Mouse (Mus musculus) T-cell, adult 2 months (primary cell): Measurements from ENCODE around the gene Otp.

ENCODE experiments used
- DNase-seq: peaks from one replicate; pipeline ENCODE4 v3.0.0; 2022; ENCODE audit warnings: low spot score

Gene Otp

DNA sequence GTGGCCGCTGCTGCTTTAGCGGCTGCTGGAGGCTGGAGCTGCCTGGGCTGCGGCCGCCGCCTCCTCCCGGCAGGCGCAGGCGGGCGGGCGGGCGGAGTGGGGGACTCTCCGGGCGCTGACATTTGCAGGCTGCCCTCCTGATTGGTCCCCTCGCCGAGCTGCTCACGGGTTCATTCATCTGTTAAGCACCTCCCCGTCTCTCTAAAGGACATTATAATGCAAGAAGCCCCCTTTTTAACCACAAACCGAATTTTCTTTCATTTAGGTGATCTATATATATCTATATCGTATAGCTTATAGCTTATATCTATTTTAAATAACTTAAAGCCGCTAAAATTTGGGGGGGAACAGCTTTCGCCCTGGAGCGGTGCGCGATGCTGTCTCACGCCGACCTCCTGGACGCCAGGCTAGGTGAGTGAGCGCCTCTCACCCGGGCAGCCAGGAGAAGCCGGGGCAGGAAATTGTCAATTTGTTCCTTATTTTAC lies at the start of gene Otp:
TSS of gene Otp (plus strand) at position 207 of the 485 bp plus-strand sequence.
- DNase-seq = no peak

DNA sequence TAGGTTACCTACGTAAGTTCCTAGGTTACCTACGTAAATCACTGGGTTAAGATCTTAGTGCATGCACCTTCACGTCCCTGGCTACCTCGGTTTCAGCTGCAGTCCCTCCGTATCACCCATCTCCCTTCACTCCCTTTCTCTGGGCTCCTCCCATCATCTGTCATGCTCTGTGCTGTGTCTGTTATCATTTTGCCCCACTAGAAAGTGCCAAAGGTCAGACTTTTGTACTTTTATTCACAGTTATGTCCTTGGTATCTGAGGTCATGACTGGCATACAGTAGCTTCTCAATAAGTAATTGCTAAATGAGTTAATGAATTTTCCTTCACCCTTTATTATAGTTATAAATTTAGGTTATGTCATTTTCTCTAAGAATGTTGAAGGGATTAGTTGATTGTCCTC lies 49.0 kb upstream of the Otp start:
- DNase-seq = no peak

DNA sequence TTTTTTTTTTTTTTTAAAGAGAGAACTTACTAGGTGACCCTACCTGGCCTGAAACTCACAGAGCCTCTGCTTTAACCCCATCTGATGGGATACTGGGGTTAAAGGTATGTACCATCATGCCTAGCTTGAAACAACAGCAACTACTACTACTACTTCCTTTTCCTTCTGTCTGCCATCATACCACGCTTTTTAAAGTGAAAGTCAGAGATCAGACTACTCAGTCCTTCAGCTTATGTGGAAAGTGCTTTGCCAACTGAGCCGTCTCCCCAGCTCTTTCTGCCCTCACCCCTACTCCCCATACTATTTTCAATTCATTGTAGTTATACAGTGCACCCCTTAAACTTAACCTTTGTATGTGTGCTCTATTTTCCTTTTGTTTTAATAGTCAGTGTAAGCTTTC lies 48.4 kb upstream of the Otp start:
- no peak for DNase-seq

DNA sequence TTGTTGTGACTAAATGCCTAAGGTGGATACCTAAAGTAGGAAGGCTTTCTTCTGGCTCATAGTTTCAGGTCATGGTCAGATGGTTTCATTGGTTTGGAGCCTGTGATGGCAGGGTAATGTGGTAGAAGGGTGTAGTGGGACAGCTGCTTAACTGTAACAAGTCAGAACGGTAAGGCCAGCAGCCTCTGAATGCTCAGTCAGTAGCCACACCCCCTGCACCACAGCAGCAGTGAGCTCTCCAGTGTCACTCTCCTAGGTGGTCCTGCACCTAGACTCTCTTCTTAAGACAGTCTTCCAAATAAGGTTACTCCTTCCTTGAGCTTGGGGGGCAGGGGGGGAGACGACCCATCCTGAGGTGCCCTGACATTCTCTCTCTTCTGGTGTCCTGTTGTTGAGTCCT lies 47.6 kb upstream of the Otp start:
- no peak for DNase-seq

DNA sequence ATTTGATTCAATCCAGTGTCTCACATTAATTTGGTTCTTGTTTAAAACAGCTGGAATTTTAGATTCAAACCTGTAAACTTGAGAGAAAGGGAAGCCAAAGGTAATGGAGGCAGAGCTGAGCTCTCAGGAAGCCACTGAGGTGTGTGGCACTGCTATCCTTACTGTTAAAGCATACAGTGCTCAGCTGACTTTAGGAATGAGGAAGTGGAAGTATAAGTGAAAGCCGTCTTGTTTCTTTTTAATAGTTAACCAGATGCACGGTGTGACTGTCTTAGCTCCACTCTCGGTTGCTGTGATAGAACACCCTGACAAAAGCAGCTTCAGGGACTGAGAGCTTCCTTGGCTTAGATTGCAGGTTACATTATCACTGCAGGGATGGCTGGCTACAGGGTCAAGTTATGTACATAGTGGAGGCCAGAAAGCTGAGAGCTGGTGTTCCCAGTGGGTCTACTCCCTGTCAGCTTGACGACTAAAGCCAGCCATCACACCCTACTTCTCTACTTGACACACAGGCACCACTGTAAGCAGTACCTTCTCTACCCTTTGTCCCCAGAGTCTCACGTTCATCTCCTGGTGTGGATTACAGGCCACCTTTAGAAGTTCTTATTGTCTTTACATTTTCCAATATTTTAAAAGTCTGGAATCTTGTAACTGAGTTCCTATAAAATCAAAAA lies 37.2 kb upstream of the Otp start:
- no peak for DNase-seq

DNA sequence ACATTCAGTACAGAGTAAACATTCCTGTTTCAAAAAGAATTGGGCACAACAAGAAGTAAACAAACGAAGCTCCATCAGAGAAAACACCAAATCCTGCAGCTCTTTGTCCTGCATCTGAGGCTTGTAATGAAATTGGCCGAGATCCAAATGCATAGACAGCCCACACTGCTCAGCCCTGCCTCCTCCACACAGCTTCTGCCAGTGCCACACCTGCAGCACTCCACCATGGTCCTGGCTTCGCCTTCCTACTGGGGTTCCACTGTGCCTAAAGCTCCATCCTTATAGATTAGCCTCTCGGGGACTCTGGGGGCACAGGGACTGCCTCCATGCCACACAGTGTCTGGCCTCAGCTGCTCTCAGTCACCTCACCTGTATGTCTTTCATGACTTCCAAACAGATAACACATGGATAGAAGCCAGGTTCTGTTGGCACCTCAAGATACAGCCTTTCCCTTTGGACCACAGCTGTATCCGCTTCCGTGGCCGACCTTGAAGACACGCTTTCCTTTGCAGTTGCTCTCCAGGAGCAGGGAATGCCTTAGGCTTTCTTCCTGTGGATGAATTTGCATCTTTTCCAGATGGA lies 36.6 kb upstream of the Otp start:
- DNase-seq = no peak

DNA sequence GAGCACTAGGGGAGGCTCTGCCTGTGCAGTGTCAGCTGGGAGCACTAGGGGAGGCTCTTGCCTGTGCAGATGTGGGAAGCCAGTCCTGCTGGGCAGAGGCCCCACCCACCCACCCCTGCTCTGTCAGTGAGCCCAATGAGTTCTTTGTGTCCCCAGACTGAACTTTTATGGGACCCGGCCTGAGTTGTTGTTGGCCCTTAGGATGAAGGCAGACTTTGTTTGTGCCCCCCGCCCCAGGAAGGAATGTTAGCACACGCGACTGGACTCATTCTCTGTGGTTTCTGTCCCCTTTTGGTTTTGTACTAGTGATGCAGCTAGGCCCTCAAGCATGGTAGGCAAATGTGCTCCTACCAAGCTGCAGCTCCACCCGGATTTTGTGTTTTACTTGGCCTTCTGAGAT lies 32.2 kb upstream of the Otp start:
- DNase-seq = no peak

DNA sequence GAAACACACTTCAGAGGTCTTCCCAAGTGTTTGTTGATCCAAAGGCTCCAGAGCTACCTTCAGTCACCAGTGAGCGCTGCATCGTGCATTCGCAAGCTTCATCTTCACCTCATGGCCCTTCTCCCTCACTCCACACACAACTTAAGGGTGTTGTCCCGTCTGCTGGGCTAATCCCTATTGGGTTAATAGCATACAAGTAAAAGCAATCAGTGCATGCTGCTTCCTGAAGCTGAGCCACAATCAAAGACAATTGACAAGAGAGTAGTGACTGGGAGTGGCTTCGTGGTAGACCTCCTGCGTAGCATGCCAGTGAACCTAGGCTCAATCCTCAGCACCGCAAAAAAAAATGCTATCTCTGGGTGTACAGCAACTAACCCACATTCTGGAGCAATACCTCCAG lies 27.5 kb upstream of the Otp start:
- no peak for DNase-seq

DNA sequence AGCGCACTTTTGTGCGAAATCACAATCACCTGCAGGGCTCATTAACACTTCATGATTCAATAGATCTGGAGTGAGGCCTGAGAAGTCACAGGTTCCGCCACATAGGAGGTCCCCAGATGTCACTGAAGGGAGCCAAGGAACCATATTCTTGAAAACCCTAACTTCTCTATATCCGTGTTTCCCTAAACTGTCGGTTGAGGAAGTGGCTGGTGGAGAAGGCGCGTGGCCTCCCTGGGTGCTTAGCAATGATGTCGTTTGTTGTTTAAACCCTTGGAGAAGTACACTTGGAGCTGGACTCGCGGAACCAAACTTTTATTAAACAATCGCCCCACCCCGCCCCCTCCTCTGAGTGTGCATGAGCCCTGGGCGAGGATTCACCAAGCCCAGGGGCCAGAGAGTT lies 26.1 kb upstream of the Otp start:
- DNase-seq = no peak

DNA sequence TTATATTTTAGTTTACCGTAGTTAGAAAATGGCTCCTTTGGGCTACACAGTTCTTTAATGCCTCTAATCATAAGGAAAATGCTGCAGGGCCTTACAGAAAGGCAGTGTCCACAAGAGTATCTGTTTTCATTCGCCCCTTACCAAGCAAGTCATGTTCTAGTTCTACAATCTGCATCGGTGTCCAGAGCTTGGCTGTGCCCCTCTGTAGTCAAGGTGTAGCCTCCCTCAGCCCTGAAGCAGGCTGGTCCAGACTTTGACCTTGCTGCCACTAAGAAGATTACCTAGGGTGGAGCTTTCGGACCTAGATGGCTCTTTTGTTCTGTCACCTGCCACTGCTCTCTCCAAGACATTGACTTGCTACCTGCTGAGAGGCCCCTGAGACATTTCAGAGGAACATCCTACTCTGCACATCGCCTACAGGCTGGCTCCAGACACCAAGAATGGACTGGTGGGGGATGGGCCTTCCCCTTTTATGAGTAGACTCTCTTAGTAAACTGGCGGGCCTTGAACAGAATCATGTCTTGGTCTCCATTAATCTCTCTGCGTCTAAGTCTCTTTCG lies 17.3 kb upstream of the Otp start:
- DNase-seq = no peak

DNA sequence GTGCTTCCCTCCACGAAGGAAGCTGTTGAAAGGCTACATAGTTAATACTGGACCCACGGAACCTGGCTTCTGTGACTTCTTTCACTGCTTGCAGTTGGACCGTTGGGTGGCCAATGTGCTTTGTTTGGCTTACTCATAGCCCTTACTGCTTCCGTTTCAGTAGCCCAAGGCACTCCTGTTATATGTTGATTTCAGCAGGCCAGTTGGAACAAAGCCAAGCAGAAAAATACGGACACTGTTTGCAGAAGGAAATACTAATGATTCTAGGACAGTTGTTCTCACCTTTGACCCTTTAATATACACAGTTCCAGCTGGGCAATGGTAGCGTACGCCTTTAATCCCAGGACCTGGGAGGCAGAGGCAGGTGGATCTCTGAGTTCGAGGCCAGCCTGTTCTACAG lies 16.1 kb upstream of the Otp start:
- no peak for DNase-seq

DNA sequence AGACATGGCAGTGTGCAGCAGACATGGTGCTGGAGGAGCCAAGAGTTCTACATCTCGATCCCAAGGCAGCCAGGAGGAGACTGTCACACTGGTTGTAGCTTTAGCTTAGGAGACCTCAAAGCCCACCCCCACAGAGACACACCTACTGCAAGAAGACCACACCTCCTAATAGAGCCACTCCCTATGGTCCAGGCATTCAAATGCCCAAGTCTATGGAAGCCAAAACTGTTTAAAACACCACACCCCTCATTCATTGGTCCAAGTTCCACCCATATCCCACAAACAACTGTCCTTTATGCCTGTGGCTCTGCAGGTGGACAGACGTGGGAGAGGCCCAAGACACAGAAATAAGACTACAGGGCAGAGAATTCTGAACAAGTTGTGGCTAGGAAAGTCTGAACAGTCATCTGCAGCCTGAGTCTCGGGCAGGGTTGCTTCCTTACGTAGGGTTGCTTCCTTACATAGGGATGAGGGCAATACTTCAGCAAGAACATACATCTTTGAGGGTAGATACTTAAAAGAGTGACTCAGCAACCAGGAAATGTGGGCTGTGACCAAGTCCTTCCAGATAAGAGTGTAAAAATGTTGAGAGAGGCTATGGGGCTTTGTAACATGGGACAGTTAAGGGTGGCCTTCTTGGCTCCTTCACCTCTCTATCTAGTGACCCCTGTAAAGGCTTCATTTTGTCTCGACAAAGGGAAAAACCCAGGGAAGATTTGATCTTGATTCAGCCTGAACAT lies 12.7 kb upstream of the Otp start:
- DNase-seq = no peak

DNA sequence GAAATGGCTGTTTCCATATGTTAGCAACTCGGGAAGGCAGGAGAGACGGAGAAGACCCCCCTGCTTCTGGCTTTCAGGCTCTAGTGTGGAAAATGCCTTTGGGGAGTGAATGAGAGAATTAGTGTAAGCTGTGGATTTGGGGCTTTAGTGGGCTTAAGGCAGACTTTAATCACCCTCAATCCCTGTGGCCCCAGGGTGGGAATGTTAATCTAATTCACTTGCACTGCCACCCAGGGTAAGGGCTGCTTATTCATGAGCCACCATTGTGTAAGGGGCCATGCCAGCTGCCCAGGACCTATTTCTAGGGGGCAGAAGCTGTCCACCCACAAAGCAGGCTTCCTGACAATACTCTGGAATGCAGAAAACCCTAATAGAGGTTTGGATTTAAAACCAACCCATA lies 8.5 kb upstream of the Otp start:
- no peak for DNase-seq

DNA sequence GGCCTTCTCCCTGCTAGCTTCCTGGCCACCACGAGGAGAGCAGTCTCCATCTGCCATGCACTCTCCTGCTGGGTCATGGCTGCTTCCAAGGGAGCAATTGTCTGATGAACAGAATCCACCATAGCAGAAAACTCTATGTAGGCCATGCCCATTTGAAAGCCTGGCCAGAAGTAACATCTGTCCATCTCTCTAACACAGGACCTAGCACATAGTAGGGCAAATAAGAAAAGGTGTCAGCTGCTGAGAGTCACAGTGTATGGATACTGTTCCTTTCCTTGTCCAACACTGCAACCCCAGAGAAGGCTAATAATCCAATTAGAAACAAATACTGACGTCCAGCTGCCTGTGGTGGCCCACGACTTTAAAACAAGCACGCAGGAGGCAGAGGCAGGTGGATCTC lies 7.6 kb upstream of the Otp start:
- DNase-seq = no peak

DNA sequence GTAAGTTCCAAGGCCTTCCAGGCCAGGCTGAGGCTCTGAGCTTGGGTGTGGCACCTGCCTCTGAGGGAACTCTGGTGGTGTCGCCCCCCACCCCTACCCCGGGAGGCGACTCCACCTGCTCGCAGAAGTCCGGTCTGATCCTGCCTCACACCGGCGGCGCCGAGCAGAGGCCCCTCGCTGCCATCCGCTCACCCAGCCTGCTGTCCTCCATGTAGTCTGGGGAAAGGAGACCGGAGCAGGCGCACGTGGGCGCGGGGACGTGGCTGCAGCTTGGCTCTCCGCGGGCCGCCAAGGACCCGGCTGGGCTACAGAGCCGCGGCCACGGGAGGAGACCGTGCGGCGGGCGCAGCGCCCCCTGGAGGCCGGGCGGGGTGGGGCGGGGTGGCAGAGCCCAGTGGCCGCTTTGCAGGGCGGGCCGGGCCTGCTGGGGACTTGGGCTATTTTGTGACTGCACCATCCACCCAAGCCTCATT lies 6.9 kb upstream of the Otp start:
- peak; percentile 18 for DNase-seq

DNA sequence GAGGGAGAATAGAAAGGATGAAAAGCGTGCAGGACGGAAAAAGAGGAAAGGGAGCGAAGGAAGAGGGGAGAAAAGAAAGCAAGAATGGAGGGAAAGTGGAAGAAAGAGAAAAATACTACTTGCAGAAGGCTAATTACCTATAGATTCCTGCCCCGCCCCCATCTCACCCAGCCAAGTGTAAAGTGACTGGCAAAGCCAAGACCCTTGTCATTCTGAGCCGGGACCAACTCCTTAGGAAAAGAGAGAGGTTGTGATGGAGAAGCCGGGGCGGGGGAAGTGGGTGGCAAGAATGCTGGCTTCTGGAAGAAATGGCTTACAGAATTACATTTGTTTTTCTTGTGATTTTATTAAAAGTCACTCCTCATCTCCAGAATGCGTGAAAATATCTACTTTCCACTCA lies 5.9 kb upstream of the Otp start:
- no peak for DNase-seq

DNA sequence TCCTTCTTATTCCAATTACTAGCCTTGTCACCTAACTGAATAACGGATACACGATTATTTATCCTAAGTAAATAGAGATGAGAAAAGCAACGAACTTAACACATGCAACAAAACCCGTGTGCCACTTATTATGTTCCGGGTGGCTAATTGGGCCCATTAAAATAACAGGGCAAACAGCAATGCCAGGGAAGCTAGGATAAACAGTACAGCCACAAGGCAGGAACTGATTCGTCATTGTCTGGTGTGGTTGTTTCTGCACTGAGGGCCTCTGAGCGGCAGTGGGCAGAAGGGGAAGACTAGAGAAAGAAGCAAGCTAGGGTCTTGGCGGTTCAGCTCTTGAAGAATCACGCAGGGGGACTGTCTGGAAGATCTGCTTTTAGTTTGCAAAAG lies 5.3 kb upstream of the Otp start:
- DNase-seq = no peak

DNA sequence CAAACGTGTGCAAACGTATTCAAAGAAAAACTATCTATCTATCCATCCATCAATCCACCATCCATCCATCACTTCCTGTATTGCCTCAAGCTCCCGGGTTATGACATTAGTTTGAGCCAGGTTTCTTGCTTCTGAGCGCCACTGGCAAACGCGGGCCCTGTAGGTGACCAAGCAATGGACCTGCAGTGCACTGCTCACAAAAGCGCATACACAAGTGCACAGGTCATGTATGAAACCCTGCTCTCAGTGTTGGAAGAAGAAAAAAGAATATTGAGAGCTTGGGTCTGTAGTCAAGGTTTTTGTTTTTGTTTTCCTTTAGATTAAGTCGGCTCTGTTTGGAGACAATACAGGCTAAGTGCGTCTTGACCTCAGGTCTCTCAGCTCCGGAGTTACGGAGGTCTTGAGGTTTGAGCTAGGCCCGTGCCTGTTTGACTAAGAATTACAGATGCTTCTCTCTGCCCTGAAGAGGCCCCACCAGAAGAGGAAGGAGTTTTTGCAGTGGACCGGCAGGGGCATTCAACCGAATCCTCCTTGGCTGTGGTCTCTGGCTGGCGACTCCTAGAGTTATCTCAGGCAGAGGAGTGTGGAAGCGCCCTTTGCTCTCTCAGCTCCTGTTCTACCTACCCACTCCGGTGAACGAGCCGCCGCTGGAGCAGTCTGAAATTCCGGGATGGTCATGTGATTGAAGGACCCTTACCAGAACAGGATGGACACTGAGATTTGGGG lies 4.8 kb upstream of the Otp start:
- DNase-seq = no peak

DNA sequence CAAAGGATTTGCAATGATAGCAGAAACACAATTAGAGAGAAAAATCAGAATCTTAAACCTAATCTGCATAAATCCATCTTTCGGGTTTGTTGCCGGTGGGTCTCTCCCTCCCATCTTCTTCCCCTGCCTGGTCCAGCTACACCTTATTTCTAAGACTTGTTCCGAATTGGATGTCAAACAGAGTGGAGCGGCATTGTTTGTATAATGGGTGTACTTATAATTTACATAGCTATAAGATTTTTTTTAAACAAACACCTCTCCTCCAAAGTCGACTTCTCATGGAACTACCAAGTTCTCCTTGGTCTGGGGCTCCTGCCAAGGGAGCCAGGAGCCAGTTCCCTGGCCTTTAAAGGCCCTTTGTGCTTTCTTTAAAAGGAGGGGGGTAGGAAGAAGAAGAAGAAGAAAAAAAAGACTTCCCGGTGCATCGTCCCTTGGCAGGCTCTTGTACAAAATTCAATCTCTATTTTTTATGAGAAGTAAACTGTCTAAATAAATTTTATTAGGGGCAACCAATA lies 3.5 kb upstream of the Otp start:
- DNase-seq = no peak

DNA sequence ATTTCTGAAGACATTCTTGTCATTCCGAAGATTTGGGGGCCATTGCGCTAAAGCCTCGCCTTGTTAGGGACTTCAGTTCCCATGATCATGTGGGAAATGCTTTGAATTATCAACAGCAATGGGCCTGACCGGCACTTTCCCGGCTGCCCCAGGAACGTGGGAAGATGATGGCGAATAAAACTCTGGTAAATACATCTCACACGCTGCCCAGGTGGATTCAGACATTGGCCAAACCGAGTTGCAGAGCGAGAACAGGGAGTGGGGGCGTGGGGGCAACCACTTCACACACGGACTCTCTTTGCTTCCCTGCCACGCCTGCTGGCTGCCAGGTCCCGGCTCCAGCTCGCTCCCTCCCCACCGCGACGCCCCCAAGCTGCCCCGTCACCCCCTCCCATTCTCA lies 3.0 kb upstream of the Otp start:
- no peak for DNase-seq

DNA sequence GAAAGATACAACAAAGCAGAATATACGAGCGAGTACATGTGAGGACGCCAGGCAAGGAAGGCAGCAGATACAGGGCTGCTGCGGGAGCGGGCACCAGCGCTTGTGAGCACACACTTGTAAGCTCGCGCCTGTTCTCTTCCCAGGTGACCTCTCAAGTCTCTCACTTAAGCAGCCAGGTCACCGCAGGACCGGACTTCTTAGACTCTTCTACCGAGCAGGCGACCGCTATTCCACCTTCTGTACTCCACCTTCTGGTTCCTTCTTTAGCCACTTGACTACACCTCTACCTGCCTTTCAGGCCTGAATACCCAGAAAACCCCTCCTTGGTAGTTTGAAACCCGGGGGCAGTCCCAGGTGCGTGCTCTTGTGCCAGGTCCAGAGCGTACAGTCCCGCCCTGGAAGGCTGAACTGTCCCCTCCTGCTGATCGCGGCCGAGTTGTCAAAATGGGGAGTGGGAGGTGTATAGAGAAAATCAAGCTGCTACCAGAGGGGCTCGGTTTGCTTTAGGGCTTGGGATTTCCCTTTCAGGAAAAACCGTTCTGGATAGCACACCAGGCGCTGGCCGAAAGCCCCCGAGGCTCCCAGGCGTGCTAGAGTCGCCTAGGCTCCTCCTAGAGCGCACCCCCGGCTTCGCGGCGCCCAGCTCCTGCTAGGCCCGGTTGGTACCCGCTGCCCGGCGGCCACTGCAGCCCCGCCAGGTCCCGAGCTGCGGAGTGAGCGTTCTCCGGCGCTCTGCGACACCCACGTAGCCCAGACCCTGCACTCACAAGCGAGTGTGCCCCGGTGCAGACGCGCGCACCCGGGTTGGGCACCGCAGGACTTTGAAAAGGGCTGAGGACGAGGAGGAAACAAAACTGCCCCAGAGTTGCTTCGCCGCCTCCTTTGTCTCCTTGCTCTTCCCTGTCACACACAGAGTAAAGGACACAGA lies 2.0 kb upstream of the Otp start:
- DNase-seq = no peak
